Mouse (Mus musculus) heart, postnatal 25 days (tissue): ENCODE data around the gene D10Wsu102e. TPM values are rescaled to one million over a fixed set of nuclear protein-coding genes. Genes with fewer than 3 reads are reported as not detected.
A peak's percentile ranks its signal among the peaks of the same experiment; 100 is the strongest.

ENCODE experiments used
- DNase-seq: peaks from one replicate; pipeline ENCODE4 v3.0.0; 2022; ENCODE audit warnings: low spot score
- intact Hi-C: fragments of 180-260 bp; cut with DNase I; formaldehyde crosslinking; loops from one replicate; pipeline ENCODE4 v1.15.1; 2025
- total RNA-seq, 2 experiments: library from RNA; stranded (reverse); gene quantifications; 2 replicates each; pipeline ENCODE4 v1.2.3; 2021

D10Wsu102e gene
- under 1 TPM; 0.42 to 0.62 TPM for total RNA-seq

GRCm38 (mm10) chr10:83359956-83360355 is at the start of gene D10Wsu102e:
Gene D10Wsu102e, plus strand, starts transcription at chr10:83360221.
- intact Hi-C loops: loop anchor here (5.0 to 10.0 kb wide), 4 partner anchors 145 to 453 kb away; partner anchors contain the start of gene Chst11
- DNase-seq: peak; percentile 93

- intact Hi-C loops: no loop called here
- no peak for DNase-seq
These were observed 49.7 kb upstream of the D10Wsu102e start for GRCm38 (mm10) chr10:83310356-83310755.

GRCm38 (mm10) chr10:83313033-83313432 is 47.0 kb upstream of the D10Wsu102e start:
- DNase-seq: no peak
- intact Hi-C loops: no loop called here

GRCm38 (mm10) chr10:83320396-83320795 is 39.6 kb upstream of the D10Wsu102e start:
- DNase-seq: no peak
- intact Hi-C loops: no loop called here

- intact Hi-C loops: no loop called here
These were observed 39.2 kb upstream of the D10Wsu102e start for GRCm38 (mm10) chr10:83320870-83321269.

GRCm38 (mm10) chr10:83321528-83321927 is 38.5 kb upstream of the D10Wsu102e start:
- intact Hi-C loops: no loop called here

More at GRCm38 (mm10) chr10:83320870-83321269, 39.2 kb upstream of the D10Wsu102e start:
- no peak for DNase-seq

GRCm38 (mm10) chr10:83322551-83323100 is 37.4 kb upstream of the D10Wsu102e start:
- no peak for DNase-seq
- intact Hi-C loops: no loop called here

More at GRCm38 (mm10) chr10:83321528-83321927, 38.5 kb upstream of the D10Wsu102e start:
- no peak for DNase-seq

- intact Hi-C loops: no loop called here
- DNase-seq: no peak
These were observed 35.1 kb upstream of the D10Wsu102e start for GRCm38 (mm10) chr10:83324871-83325270.

GRCm38 (mm10) chr10:83325903-83326302 is 34.1 kb upstream of the D10Wsu102e start:
- intact Hi-C loops: no loop called here
- DNase-seq: no peak

GRCm38 (mm10) chr10:83326648-83327285 is 33.3 kb upstream of the D10Wsu102e start:
- no peak for DNase-seq
- intact Hi-C loops: no loop called here

- intact Hi-C loops: no loop called here
- no peak for DNase-seq
These were observed 31.2 kb upstream of the D10Wsu102e start for GRCm38 (mm10) chr10:83328791-83329190.

GRCm38 (mm10) chr10:83330336-83330735 is 29.7 kb upstream of the D10Wsu102e start:
- intact Hi-C loops: no loop called here
- DNase-seq: no peak

- intact Hi-C loops: no loop called here
- DNase-seq: no peak
These were observed 28.2 kb upstream of the D10Wsu102e start for GRCm38 (mm10) chr10:83331811-83332210.

- DNase-seq: no peak
- intact Hi-C loops: no loop called here
These were observed 27.4 kb upstream of the D10Wsu102e start for GRCm38 (mm10) chr10:83332581-83332980.

- intact Hi-C loops: no loop called here
- DNase-seq: no peak
These were observed 23.7 kb upstream of the D10Wsu102e start for GRCm38 (mm10) chr10:83336336-83336735.

GRCm38 (mm10) chr10:83337159-83337951 is 22.7 kb upstream of the D10Wsu102e start, which contains the start of gene Slc41a2:
Gene Slc41a2, minus strand, starts transcription at chr10:83337882.
- peak; percentile 51 for DNase-seq
- intact Hi-C loops: no loop called here

- intact Hi-C loops: no loop called here
- no peak for DNase-seq
These were observed 21.9 kb upstream of the D10Wsu102e start for GRCm38 (mm10) chr10:83337971-83338598.

- intact Hi-C loops: no loop called here
- DNase-seq: no peak
These were observed 18.8 kb upstream of the D10Wsu102e start for GRCm38 (mm10) chr10:83341226-83341625.

GRCm38 (mm10) chr10:83343171-83343570 is 16.9 kb upstream of the D10Wsu102e start:
- intact Hi-C loops: no loop called here
- no peak for DNase-seq
